Mouse (Mus musculus) cerebellum, adult 2 months (tissue): ENCODE results near the gene Arhgap24.

Experiments
- CTCF ChIP-seq: fragments of 200-500 bp; IDR thresholded peaks from 2 replicates; pipeline ENCODE4 v1.5.1; 2011; ENCODE audit warnings: low read depth, mild to moderate bottlenecking, control low read depth, low read length, moderate library complexity, borderline replicate concordance; ENCODE audit not compliant: insufficient read depth
- POLR2A ChIP-seq: fragments of 200-500 bp; IDR thresholded peaks from 2 replicates; pipeline ENCODE4 v1.6.1; 2011; ENCODE audit warnings: low read length, control low read depth, borderline replicate concordance; ENCODE audit not compliant: insufficient read depth

DNA sequence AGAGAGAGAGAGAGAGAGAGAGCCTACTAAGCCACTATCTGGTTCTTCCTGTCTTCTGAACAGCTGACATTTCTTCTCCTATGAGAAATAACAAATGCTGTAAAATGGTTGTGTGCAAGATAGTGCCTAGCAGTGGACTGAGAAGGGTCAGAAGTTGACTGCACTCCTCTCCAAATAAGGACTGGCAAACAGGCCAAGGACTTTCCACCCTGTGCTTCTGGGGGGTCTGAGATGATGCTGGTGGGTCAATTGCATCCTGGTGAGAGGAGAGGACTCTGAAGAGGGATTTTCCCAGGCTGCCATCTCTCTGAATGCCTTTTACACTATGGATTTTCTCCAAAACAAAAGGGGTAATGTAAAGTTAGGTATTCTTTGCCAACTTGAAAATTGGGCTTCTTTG, 177.9 kb downstream of the Arhgap24 start:
- TF ChIP-seq CTCF (no peak), POLR2A (no peak)
